Comparison of ENCODE assay signal across 7 mouse cellular contexts in genomic region chr4:117120052-117120444, GRCm38 (mm10). TPM values are rescaled to one million over a fixed set of nuclear protein-coding genes. Genes with fewer than 3 reads are reported as not detected.
DNase-seq lines count a peak whose midpoint lies in the region; ATAC-seq and TF ChIP-seq lines count a peak whose summit lies in the region.

No protein-coding gene starts in this region.

- DNase-seq in lung, postnatal 0 days (ENCODE audit: low spot score) = no peak
- DNase-seq in lung, postnatal 10 days = no peak
- no peak for DNase-seq in forebrain, embryonic 11.5 days (ENCODE audit: low spot score)
- DNase-seq in embryo, embryonic 10.5 days (ENCODE audit: low spot score) = no peak
- DNase-seq in testis, postnatal 10 days (ENCODE audit: low spot score) = no peak

- no peaks in the 10 kb centered on the region for H3K27me3 ChIP-seq in lung, postnatal 0 days (replicated peaks; ENCODE audit: insufficient read depth, low read length)
- H3K27me3 ChIP-seq in forebrain, embryonic 11.5 days (ENCODE audit: control insufficient read depth, insufficient read depth, low read length) = no peaks in the 10 kb centered on the region
- no peaks in the 10 kb centered on the region for H3K27me3 ChIP-seq in limb, embryonic 12.5 days
- no peaks in the 10 kb centered on the region for H3K27me3 ChIP-seq in small intestine, adult 2 months (ENCODE audit: control insufficient read depth, insufficient read depth, low read length)

- H3K9ac ChIP-seq in lung, postnatal 0 days (replicated peaks; ENCODE audit: low read depth) = peak overlapping the region; percentile 39; the same call in 1 of the 2 replicates
- H3K9ac ChIP-seq in forebrain, embryonic 11.5 days (ENCODE audit: low read length) = peak overlapping the region; percentile 65
- peak overlapping the region; percentile 67 for H3K9ac ChIP-seq in limb, embryonic 12.5 days (replicated peaks)

- H3K4me2 ChIP-seq in lung, postnatal 0 days (replicated peaks; ENCODE audit: low read depth, low read length) = peak overlapping the region; percentile 99
- H3K4me2 ChIP-seq in forebrain, embryonic 11.5 days (ENCODE audit: low read depth, low read length, severe bottlenecking) = peak overlapping the region; percentile 89
- peak overlapping the region; percentile 100 for H3K4me2 ChIP-seq in limb, embryonic 12.5 days

- peaks cover 6% of the 10 kb centered on the region for H3K4me1 ChIP-seq in lung, postnatal 0 days (ENCODE audit: insufficient read depth, low read depth, low read length)
- peaks cover 6% of the 10 kb centered on the region for H3K4me1 ChIP-seq in forebrain, embryonic 11.5 days (replicated peaks; ENCODE audit: control insufficient read depth, insufficient read depth, low read length)
- peaks cover 20% of the 10 kb centered on the region for H3K4me1 ChIP-seq in limb, embryonic 12.5 days (replicated peaks)
- H3K4me1 ChIP-seq in small intestine, adult 2 months (ENCODE audit: control insufficient read depth, insufficient read depth, insufficient read length, low read length) = peaks cover 16% of the 10 kb centered on the region

- no peak for TF ChIP-seq POLR2A in small intestine, adult 2 months (IDR thresholded peaks at IDR 0.05; ENCODE audit: low read depth, low read length)

- peak overlapping the region; percentile 92 for H3K27ac ChIP-seq in lung, postnatal 0 days (ENCODE audit: low read length)
- H3K27ac ChIP-seq in forebrain, embryonic 11.5 days (ENCODE audit: low read depth, low read length) = peak overlapping the region; percentile 73
- H3K27ac ChIP-seq in limb, embryonic 12.5 days = peak overlapping the region; percentile 86
- H3K27ac ChIP-seq in small intestine, adult 2 months (ENCODE audit: insufficient read depth, low read depth, low read length) = peak overlapping the region; percentile 78

- TF ChIP-seq CTCF in lung, postnatal 0 days (IDR thresholded peaks at IDR 0.05) = no peak
- TF ChIP-seq CTCF in small intestine, adult 2 months (IDR thresholded peaks at IDR 0.05; ENCODE audit: extremely low read depth, insufficient read length, insufficient replicate concordance, low read depth, low read length) = no peak

- no peak for ATAC-seq in lung, postnatal 0 days
- ATAC-seq in forebrain, embryonic 11.5 days (replicated peaks; ENCODE audit: low FRiP score) = peak; percentile 2; the same call in 1 of the 2 replicates
- ATAC-seq in limb, embryonic 12.5 days (ENCODE audit: insufficient number of reproducible peaks, insufficient read depth, low FRiP score, low TSS enrichment, low read depth) = no peak

- 3% methylated on average over 10 of the region's 10 CpGs for WGBS in lung, postnatal 0 days
- WGBS in forebrain, embryonic 11.5 days = 9% methylated on average over 10 of the region's 10 CpGs
- 6% methylated on average over 10 of the region's 10 CpGs for WGBS in limb, embryonic 12.5 days
- 4% methylated on average over 10 of the region's 10 CpGs for WGBS in small intestine, adult 2 months

- H3K4me3 ChIP-seq in lung, postnatal 0 days (ENCODE audit: low read depth, low read length) = peak overlapping the region; percentile 66
- peak overlapping the region; percentile 66 for H3K4me3 ChIP-seq in forebrain, embryonic 11.5 days (ENCODE audit: low read depth, low read length)
- H3K4me3 ChIP-seq in limb, embryonic 12.5 days (replicated peaks) = peak overlapping the region; percentile 71
- peak overlapping the region; percentile 74 for H3K4me3 ChIP-seq in small intestine, adult 2 months (ENCODE audit: low read depth, low read length)

- TF ChIP-seq EP300 in lung, postnatal 0 days (IDR thresholded peaks at IDR 0.05) = no peak

- H3K36me3 ChIP-seq in lung, postnatal 0 days (ENCODE audit: insufficient read depth, low read length) = no peaks in the 10 kb centered on the region
- H3K36me3 ChIP-seq in forebrain, embryonic 11.5 days (ENCODE audit: control insufficient read depth, insufficient read depth, low read length) = no peaks in the 10 kb centered on the region
- peaks cover 7% of the 10 kb centered on the region; the same call in 1 of the 2 replicates for H3K36me3 ChIP-seq in limb, embryonic 12.5 days
- H3K36me3 ChIP-seq in small intestine, adult 2 months (ENCODE audit: control insufficient read depth, insufficient read depth, low read length) = no peaks in the 10 kb centered on the region

- H3K9me3 ChIP-seq in lung, postnatal 0 days (ENCODE audit: low read length) = no peaks in the 10 kb centered on the region
- no peaks in the 10 kb centered on the region for H3K9me3 ChIP-seq in forebrain, embryonic 11.5 days (ENCODE audit: control insufficient read depth, low read length)
- H3K9me3 ChIP-seq in limb, embryonic 12.5 days = no peaks in the 10 kb centered on the region

RNA-seq across cellular contexts. Expression of gene Btbd19, which starts 5.5 kb away (rescaled TPM):
- 3.8 and 4.3 TPM in 2 replicates for polyA plus RNA-seq in lung, postnatal 0 days (2015; fragmentation: Nextera tagmentation; extraction: Ambion mirVana)
- 4.1 and 6.5 TPM in 2 replicates for polyA plus RNA-seq in forebrain, embryonic 11.5 days (2014; fragmentation: Nextera tagmentation; extraction: Ambion mirVana)
- 4.2 and 5.1 TPM in 2 replicates for polyA plus RNA-seq in limb, embryonic 12.5 days (2016; fragmentation: Nextera tagmentation; extraction: Ambion mirVana)
- 3.8 and 4.5 TPM in 2 replicates for polyA plus RNA-seq in small intestine, adult 2 months (2012; rRNA removed)

RNA-seq across cellular contexts. Expression of gene Tctex1d4, which starts 6.5 kb away (rescaled TPM):
- 26.1 and 27.2 TPM in 2 replicates for polyA plus RNA-seq in lung, postnatal 0 days (2015; fragmentation: Nextera tagmentation; extraction: Ambion mirVana)
- polyA plus RNA-seq in forebrain, embryonic 11.5 days (2014; fragmentation: Nextera tagmentation; extraction: Ambion mirVana) = not detected in 2 replicates
- not detected in 2 replicates for polyA plus RNA-seq in limb, embryonic 12.5 days (2016; fragmentation: Nextera tagmentation; extraction: Ambion mirVana)
- polyA plus RNA-seq in small intestine, adult 2 months (2012; rRNA removed) = 0.33 and 0.62 TPM in 2 replicates

RNA-seq across cellular contexts. Expression of gene Plk3, which starts 13.7 kb away (rescaled TPM):
- 4.0 and 5.0 TPM in 2 replicates for polyA plus RNA-seq in lung, postnatal 0 days (2015; fragmentation: Nextera tagmentation; extraction: Ambion mirVana)
- 16.0 and 17.4 TPM in 2 replicates for polyA plus RNA-seq in forebrain, embryonic 11.5 days (2014; fragmentation: Nextera tagmentation; extraction: Ambion mirVana)
- polyA plus RNA-seq in limb, embryonic 12.5 days (2016; fragmentation: Nextera tagmentation; extraction: Ambion mirVana) = 2.5 and 2.7 TPM in 2 replicates
- polyA plus RNA-seq in small intestine, adult 2 months (2012; rRNA removed) = 23.5 and 23.9 TPM in 2 replicates

RNA-seq across cellular contexts. Expression of gene Ptch2, which starts 24.2 kb away (rescaled TPM):
- 3.6 and 4.0 TPM in 2 replicates for polyA plus RNA-seq in lung, postnatal 0 days (2015; fragmentation: Nextera tagmentation; extraction: Ambion mirVana)
- polyA plus RNA-seq in forebrain, embryonic 11.5 days (2014; fragmentation: Nextera tagmentation; extraction: Ambion mirVana) = 5.8 and 6.4 TPM in 2 replicates
- 5.4 and 6.4 TPM in 2 replicates for polyA plus RNA-seq in limb, embryonic 12.5 days (2016; fragmentation: Nextera tagmentation; extraction: Ambion mirVana)
- polyA plus RNA-seq in small intestine, adult 2 months (2012; rRNA removed) = 2.4 and 3.7 TPM in 2 replicates

RNA-seq across cellular contexts. Expression of gene Rps8, which starts 36.0 kb away (rescaled TPM):
- 633 and 681 TPM in 2 replicates for polyA plus RNA-seq in lung, postnatal 0 days (2015; fragmentation: Nextera tagmentation; extraction: Ambion mirVana)
- 797 and 841 TPM in 2 replicates for polyA plus RNA-seq in forebrain, embryonic 11.5 days (2014; fragmentation: Nextera tagmentation; extraction: Ambion mirVana)
- 892 and 981 TPM in 2 replicates for polyA plus RNA-seq in limb, embryonic 12.5 days (2016; fragmentation: Nextera tagmentation; extraction: Ambion mirVana)
- 205 and 258 TPM in 2 replicates for polyA plus RNA-seq in small intestine, adult 2 months (2012; rRNA removed)

Comparison
In these comparisons a context has a peak if more than half of its experiments do, and no peak if none do; other contexts are left out.
1. RNA of gene Tctex1d4, which starts 6.5 kb away (polyA plus RNA-seq): 26.1 to 27.2 TPM in lung, postnatal 0 days; 0.33 to 0.62 TPM in small intestine, adult 2 months, not detected in forebrain, embryonic 11.5 days and not detected in limb, embryonic 12.5 days; every median in the first group is over 10 times any median in the second.
2. Peak in every context shown above with its lines, with median percentiles within 50 percentile points of each other: H3K27ac ChIP-seq, H3K4me2 ChIP-seq, H3K4me3 ChIP-seq and H3K9ac ChIP-seq.